Mouse (Mus musculus) ES-Bruce4 (cell line): ENCODE measurements around the gene Tmem176a.
A peak's percentile ranks its signal among the peaks of the same experiment; 100 is the strongest.

Source experiments
- CTCF ChIP-seq: IDR thresholded peaks from one replicate; pipeline ENCODE4 v1.8.1; 2011; ENCODE audit warnings: low read depth, low read length
- EP300 ChIP-seq: IDR thresholded peaks from 2 replicates; pipeline ENCODE4 v1.6.1; 2011; ENCODE audit warnings: low read depth, low read length; ENCODE audit not compliant: insufficient read depth
- POLR2A ChIP-seq: IDR thresholded peaks from one replicate; pipeline ENCODE4 v1.8.1; 2011; ENCODE audit warnings: low read length; ENCODE audit not compliant: insufficient read depth

GRCm38 (mm10) chr6:48860130-48860815, 19.6 kb downstream of the Tmem176a start:
- TF ChIP-seq CTCF: peak; percentile 79
- TF ChIP-seq POLR2A: no peak
- TF ChIP-seq EP300: 0 out of 2 replicates have a peak, but pooled peaks have one; percentile 49
